Mouse (Mus musculus) lung, embryonic 16.5 days (tissue): Measurements from ENCODE around the gene Lrrc56. TPM values are rescaled to one million over a fixed set of nuclear protein-coding genes. Genes with fewer than 3 reads are reported as not detected.

Source experiments
- ATAC-seq: fragments of 200-750 bp; cut with Nextera tagmentation; 2 replicates; pipeline ENCODE4 v1.8.0; 2017; ENCODE audit warnings: low read depth, mild to moderate bottlenecking, moderate library complexity
- H3K27ac ChIP-seq: fragments of 300-500 bp; sonication (generic); 2 replicates; pipeline ENCODE4 v1.5.1; 2014; ENCODE audit warnings: mild to moderate bottlenecking, control low read depth, low read length
- H3K27me3 ChIP-seq: fragments of 300-500 bp; sonication (generic); 2 replicates; pipeline ENCODE4 v1.6.1; 2014; ENCODE audit warnings: low read depth, low read length, mixed read lengths; ENCODE audit not compliant: control insufficient read depth, insufficient read depth
- H3K36me3 ChIP-seq: fragments of 300-500 bp; sonication (generic); 2 replicates; pipeline ENCODE4 v1.6.1; 2014; ENCODE audit warnings: low read length; ENCODE audit not compliant: control insufficient read depth, insufficient read depth
- H3K4me1 ChIP-seq: fragments of 300-500 bp; sonication (generic); replicated peaks from 2 replicates; pipeline ENCODE4 v1.6.1; 2014; ENCODE audit warnings: low read length, mixed read lengths; ENCODE audit not compliant: control insufficient read depth, insufficient read depth
- H3K4me2 ChIP-seq: fragments of 300-500 bp; sonication (generic); 2 replicates; pipeline ENCODE4 v1.6.1; 2014; ENCODE audit warnings: low read depth, low read length, control low read depth
- H3K4me3 ChIP-seq: fragments of 300-500 bp; sonication (generic); 2 replicates; pipeline ENCODE4 v1.5.1; 2014; ENCODE audit warnings: mild to moderate bottlenecking, low read length, control low read depth
- H3K9ac ChIP-seq: fragments of 300-500 bp; sonication (generic); 2 replicates; pipeline ENCODE4 v1.6.1; 2014; ENCODE audit warnings: low read length, control low read depth
- H3K9me3 ChIP-seq: fragments of 300-500 bp; sonication (generic); 2 replicates; pipeline ENCODE4 v1.6.1; 2016; ENCODE audit warnings: low read length; ENCODE audit not compliant: control insufficient read depth
- WGBS: fragments of 180-500 bp; shearing (Covaris S2); extraction: QIAGEN DNeasy Blood & Tissue Kit; methylation state at CpG from one replicate; pipeline ENCODE4 v1.1.7; 2014; 5-methylcytosine and 5-hydroxymethylcytosine counted together
- polyA plus RNA-seq: library from polyadenylated mRNA; unstranded; fragments of >200 nt; fragmentation: Nextera tagmentation; extraction: Ambion mirVana; gene quantifications from 2 replicates; pipeline ENCODE4 v1.2.1, GENCODE M21; 2015

Lrrc56 gene
- polyA plus RNA-seq, 1 experiment from 2014 or later = 8.6 TPM

- 87% methylated on average over 8 of the region's 8 CpGs for WGBS
- ATAC-seq = no peak
Observed at GRCm38 (mm10) chr7:141196619-141197282, 2.8 kb downstream of the Lrrc56 start.

GRCm38 (mm10) chr7:141198121-141198520, 4.2 kb downstream of the Lrrc56 start:
- no peak overlapping the region for H3K4me3 ChIP-seq
- 89% methylated on average over 4 of the region's 4 CpGs for WGBS
- H3K27me3 ChIP-seq = peaks cover 4% of the 10 kb centered on the region; the same call in 1 of the 2 replicates
- H3K36me3 ChIP-seq = no peaks in the 10 kb centered on the region
- H3K27ac ChIP-seq = no peak overlapping the region
- ATAC-seq = no peak
- peaks cover 3% of the 10 kb centered on the region for H3K4me1 ChIP-seq
- H3K9me3 ChIP-seq = no peaks in the 10 kb centered on the region
- H3K4me2 ChIP-seq = no peak overlapping the region
- no peak overlapping the region for H3K9ac ChIP-seq

More at GRCm38 (mm10) chr7:141196619-141197282, 2.8 kb downstream of the Lrrc56 start:
- Histone ChIP-seq H3K36me3 (peaks cover 6% of the 10 kb centered on the region), H3K4me1 (peaks cover 17% of the 10 kb centered on the region), H3K27ac (no peak overlapping the region), H3K27me3 (peaks cover 4% of the 10 kb centered on the region; the same call in 1 of the 2 replicates), H3K9ac (no peak overlapping the region), H3K4me2 (no peak overlapping the region), H3K4me3 (no peak overlapping the region), H3K9me3 (no peaks in the 10 kb centered on the region)

- Histone ChIP-seq H3K9ac (no peak overlapping the region), H3K9me3 (no peaks in the 10 kb centered on the region), H3K27me3 (no peaks in the 10 kb centered on the region), H3K4me1 (no peaks in the 10 kb centered on the region), H3K36me3 (no peaks in the 10 kb centered on the region), H3K4me2 (no peak overlapping the region), H3K4me3 (no peak overlapping the region), H3K27ac (no peak overlapping the region)
- WGBS = 57% methylated on average over 3 of the region's 3 CpGs
- no peak for ATAC-seq
Observed at GRCm38 (mm10) chr7:141204546-141204945, 10.6 kb downstream of the Lrrc56 start.

- Histone ChIP-seq H3K4me1 (no peaks in the 10 kb centered on the region), H3K27me3 (no peaks in the 10 kb centered on the region), H3K27ac (no peak overlapping the region), H3K4me2 (no peak overlapping the region), H3K9me3 (no peaks in the 10 kb centered on the region), H3K36me3 (no peaks in the 10 kb centered on the region), H3K9ac (no peak overlapping the region), H3K4me3 (no peak overlapping the region)
- WGBS = 86% methylated on average over 5 of the region's 5 CpGs
- no peak for ATAC-seq
Observed at GRCm38 (mm10) chr7:141205504-141205903, 11.5 kb downstream of the Lrrc56 start.

GRCm38 (mm10) chr7:141206182-141206937, 12.4 kb downstream of the Lrrc56 start:
- no peaks in the 10 kb centered on the region for H3K36me3 ChIP-seq
- 88% methylated on average over 18 of the region's 18 CpGs for WGBS
- no peak overlapping the region for H3K27ac ChIP-seq
- no peak overlapping the region for H3K4me2 ChIP-seq
- no peaks in the 10 kb centered on the region for H3K4me1 ChIP-seq
- H3K9ac ChIP-seq = no peak overlapping the region
- H3K4me3 ChIP-seq = no peak overlapping the region
- no peaks in the 10 kb centered on the region for H3K27me3 ChIP-seq
- H3K9me3 ChIP-seq = no peaks in the 10 kb centered on the region
- no peak for ATAC-seq

GRCm38 (mm10) chr7:141209526-141209925, 15.6 kb downstream of the Lrrc56 start:
- Histone ChIP-seq H3K36me3 (no peaks in the 10 kb centered on the region), H3K9me3 (no peaks in the 10 kb centered on the region), H3K27ac (no peak overlapping the region), H3K9ac (no peak overlapping the region), H3K4me3 (no peak overlapping the region), H3K4me1 (peaks cover 5% of the 10 kb centered on the region; the same call in 1 of the 2 replicates), H3K27me3 (no peaks in the 10 kb centered on the region), H3K4me2 (no peak overlapping the region)
- 53% methylated on average over 3 of the region's 3 CpGs for WGBS
- ATAC-seq = no peak

- H3K27ac ChIP-seq = no peak overlapping the region
- no peak overlapping the region for H3K4me3 ChIP-seq
- no peak overlapping the region for H3K4me2 ChIP-seq
- no peaks in the 10 kb centered on the region for H3K27me3 ChIP-seq
- WGBS = 60% methylated on average over 12 of the region's 12 CpGs
- H3K9ac ChIP-seq = no peak overlapping the region
- H3K9me3 ChIP-seq = no peaks in the 10 kb centered on the region
- no peaks in the 10 kb centered on the region for H3K36me3 ChIP-seq
- H3K4me1 ChIP-seq = peaks cover 8% of the 10 kb centered on the region; the same call in 1 of the 2 replicates
- no peak for ATAC-seq
Observed at GRCm38 (mm10) chr7:141210137-141210536, 16.2 kb downstream of the Lrrc56 start.

GRCm38 (mm10) chr7:141210606-141211131, 16.7 kb downstream of the Lrrc56 start:
- H3K36me3 ChIP-seq = no peaks in the 10 kb centered on the region
- H3K9ac ChIP-seq = no peak overlapping the region
- no peak overlapping the region for H3K4me2 ChIP-seq
- no peaks in the 10 kb centered on the region for H3K27me3 ChIP-seq
- no peak overlapping the region for H3K27ac ChIP-seq
- ATAC-seq = no peak
- no peak overlapping the region for H3K4me3 ChIP-seq
- 88% methylated on average over 14 of the region's 14 CpGs for WGBS
- H3K9me3 ChIP-seq = no peaks in the 10 kb centered on the region
- peaks cover 8% of the 10 kb centered on the region; the same call in 1 of the 2 replicates for H3K4me1 ChIP-seq

- Histone ChIP-seq H3K4me3 (no peak overlapping the region), H3K9ac (no peak overlapping the region), H3K4me1 (peaks cover 20% of the 10 kb centered on the region), H3K27me3 (no peaks in the 10 kb centered on the region), H3K9me3 (no peaks in the 10 kb centered on the region), H3K4me2 (no peak overlapping the region), H3K36me3 (no peaks in the 10 kb centered on the region), H3K27ac (no peak overlapping the region)
- 88% methylated on average over 3 of the region's 3 CpGs for WGBS
- no peak for ATAC-seq
Observed at GRCm38 (mm10) chr7:141213133-141213532, 19.2 kb downstream of the Lrrc56 start.
